Mouse (Mus musculus) CD8-positive naive resting alpha-beta T cell, adult 2 months (primary cell): Measurements from ENCODE around the gene Lrrc71.

Experiments used
- DNase-seq, 2 experiments: peaks; one replicate each; pipeline ENCODE4 v3.0.0; 2022; ENCODE audit warnings: low read depth in 2 of 2, low spot score in 2 of 2

The Lrrc71 gene

GRCm38 (mm10) chr3:87763683-87764289 is 15.4 kb upstream of the Lrrc71 start:
- DNase-seq, result no peak

- no peak for DNase-seq
Observed at GRCm38 (mm10) chr3:87763202-87763601, 14.8 kb upstream of the Lrrc71 start.

- no peak for DNase-seq
Observed at GRCm38 (mm10) chr3:87761408-87762375, 13.3 kb upstream of the Lrrc71 start.

GRCm38 (mm10) chr3:87758641-87759040 is 10.2 kb upstream of the Lrrc71 start:
- no peak for DNase-seq

GRCm38 (mm10) chr3:87756488-87756887 is 8.1 kb upstream of the Lrrc71 start:
- no peak for DNase-seq

- DNase-seq, result peak; percentile 81 to 84
Observed at GRCm38 (mm10) chr3:87755964-87756363, 7.5 kb upstream of the Lrrc71 start.

- no peak for DNase-seq
Observed at GRCm38 (mm10) chr3:87753829-87754228, 5.4 kb upstream of the Lrrc71 start.

GRCm38 (mm10) chr3:87752567-87752966 is 4.1 kb upstream of the Lrrc71 start:
- no peak for DNase-seq

GRCm38 (mm10) chr3:87749977-87750376 is 1.6 kb upstream of the Lrrc71 start:
- DNase-seq, result no peak

DNA sequence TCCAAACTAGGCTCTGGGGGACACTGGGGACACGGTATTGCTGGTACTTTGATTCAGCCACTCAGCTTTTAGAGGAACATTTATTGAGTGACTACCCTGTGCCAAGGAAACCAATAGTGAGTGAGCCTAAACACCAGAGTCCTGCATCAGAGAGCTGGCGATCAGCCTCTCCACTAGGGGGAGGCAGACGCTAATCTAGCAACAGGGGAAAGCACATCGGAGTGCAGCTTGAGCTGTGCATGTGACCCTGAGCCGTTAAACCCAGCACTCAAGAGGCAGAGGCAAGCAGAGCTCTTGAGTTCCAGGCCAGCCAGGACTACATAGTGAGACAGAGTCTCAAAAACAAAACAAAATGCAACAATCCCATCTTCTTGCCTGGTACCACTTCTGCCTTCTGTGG is 611 bp upstream of the Lrrc71 start:
- peak in 1 of 2 experiments; percentile 31 for DNase-seq

- DNase-seq, result no peak
Observed at GRCm38 (mm10) chr3:87745036-87745659, 3.3 kb downstream of the Lrrc71 start.

- DNase-seq, result peak in 1 of 2 experiments; percentile 18
Observed at GRCm38 (mm10) chr3:87743927-87744326, 4.5 kb downstream of the Lrrc71 start.

DNA sequence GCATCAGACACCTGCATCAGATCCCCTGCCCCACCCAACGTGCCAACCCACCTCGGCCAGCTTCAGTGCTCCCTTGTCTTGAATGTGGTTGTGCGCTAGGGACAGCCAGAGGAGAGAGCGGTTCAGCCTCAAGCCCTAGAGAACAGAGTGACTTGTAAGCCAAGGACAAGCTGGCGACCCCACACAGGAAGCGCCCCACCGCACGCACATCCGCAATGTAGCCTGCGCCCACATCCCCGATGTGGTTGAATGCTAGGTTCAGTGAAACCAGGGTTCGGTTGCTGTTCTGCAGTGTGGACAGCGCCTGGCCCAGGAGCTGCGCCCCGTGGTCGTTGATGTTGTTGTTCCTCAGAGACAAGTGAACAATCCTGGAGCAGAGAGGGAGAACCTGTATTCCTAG is 5.7 kb downstream of the Lrrc71 start:
- peak; percentile 30 to 43 for DNase-seq

GRCm38 (mm10) chr3:87742013-87742412 is 6.4 kb downstream of the Lrrc71 start:
- DNase-seq, result no peak

GRCm38 (mm10) chr3:87738906-87739305 is 9.5 kb downstream of the Lrrc71 start:
- no peak for DNase-seq

DNA sequence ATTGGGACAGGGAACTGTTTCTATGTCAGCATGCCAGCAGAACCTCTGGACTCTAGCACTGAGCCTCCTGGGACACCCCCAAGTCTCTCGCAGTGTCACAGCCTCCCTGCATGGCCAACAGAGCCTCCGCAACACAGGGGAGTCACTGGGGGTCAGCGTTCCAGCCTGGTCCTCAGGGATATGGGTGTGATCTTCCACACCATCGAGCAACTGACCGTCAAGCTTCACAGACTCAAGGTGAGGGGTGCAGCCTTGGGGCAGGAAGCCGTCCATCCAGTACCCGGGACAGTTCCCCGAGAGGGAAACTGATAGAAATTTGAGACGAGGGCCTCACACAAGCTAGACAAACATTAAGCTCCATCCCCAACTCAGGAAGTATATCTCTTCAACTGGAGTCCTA is 13.1 kb downstream of the Lrrc71 start:
- DNase-seq, result no peak

DNA sequence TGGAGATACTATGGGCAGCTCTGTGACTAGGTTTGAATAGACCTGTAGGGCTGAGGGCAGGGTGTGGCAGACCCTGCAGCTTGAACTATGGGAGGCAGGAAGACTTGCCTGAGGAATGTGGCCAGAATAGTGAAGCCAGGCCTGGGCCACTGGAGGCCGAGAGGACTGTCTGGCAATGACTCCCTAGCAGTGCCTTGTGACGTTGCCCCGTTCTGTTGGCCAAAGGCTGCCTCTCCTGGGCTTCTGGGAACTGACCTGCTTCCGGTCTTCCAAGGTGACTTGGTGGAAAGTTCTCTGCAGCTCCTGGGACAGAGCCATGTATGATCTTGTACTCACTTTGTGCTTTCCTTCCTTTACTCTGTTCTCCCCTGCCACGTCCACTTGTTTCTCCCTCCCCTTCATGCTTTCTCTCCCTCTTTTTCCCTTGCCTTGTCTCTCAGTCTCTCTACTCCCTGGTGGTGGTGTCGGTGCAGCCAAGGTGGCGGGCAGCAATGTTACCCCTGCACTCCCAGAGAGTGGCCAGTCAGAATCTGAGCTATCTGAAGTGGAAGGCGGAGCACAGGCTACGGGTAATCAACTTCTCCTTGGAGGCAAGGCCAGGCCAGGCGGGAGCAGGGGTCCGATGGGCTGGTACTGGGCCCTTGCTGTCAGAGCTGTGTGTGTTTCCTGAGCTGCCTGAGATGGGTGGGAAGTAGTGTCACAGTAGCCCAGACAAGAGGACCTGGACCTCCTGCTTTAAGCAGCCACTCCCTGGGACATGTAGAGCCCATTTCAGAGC is 14.3 kb downstream of the Lrrc71 start:
- no peak for DNase-seq

GRCm38 (mm10) chr3:87733098-87733497 is 15.3 kb downstream of the Lrrc71 start:
- no peak for DNase-seq

DNA sequence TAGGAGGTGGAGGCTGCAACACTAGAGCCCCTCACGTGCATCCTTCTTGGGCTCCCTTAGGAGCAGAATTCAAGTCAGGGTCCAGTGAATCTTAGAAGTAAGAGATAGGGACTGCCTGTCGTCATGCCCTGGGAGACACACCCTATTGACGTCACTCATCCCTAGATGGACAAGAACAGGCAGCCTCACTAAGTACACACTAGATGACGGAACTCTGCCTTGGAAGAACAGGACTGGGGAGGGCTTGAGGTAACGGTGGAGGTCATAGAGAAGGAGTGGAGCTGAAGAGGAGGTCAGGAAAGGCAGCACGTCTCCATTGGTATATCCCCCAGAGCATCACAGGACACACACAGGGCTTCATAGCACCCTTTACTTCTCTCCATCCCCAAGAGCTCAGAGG is 19.7 kb downstream of the Lrrc71 start:
- DNase-seq, result no peak

- no peak for DNase-seq
Observed at GRCm38 (mm10) chr3:87726191-87726590, 22.2 kb downstream of the Lrrc71 start.
